Mouse (Mus musculus): Measurements from ENCODE around the gene Rasa3. TPM values are rescaled to one million over a fixed set of nuclear protein-coding genes. Genes with fewer than 3 reads are reported as not detected.
A peak's percentile ranks its signal among the peaks of the same experiment; 100 is the strongest.

Rasa3 gene
- polyA plus RNA-seq, 2 experiments: 10.1 to 15.8 TPM

- Histone ChIP-seq H3K9ac (replicated peaks) (no peak overlapping the region), H3K4me3 (ENCODE audit: insufficient read depth in 1 of 2, low read depth in 2 of 2, low read length in 2 of 2) (no peak overlapping the region), H3K4me1 (replicated peaks; ENCODE audit: control insufficient read depth in 2 of 2, insufficient read depth in 2 of 2, low read length in 1 of 2) (no peaks in the 10 kb centered on the region), H3K27ac (no peak overlapping the region), H3K27me3 (ENCODE audit: control insufficient read depth, insufficient read depth, low read length) (no peaks in the 10 kb centered on the region), H3K4me2 (ENCODE audit: low read depth) (no peak overlapping the region), H3K9me3 (ENCODE audit: control insufficient read depth, low read length) (no peaks in the 10 kb centered on the region), H3K36me3 (replicated peaks; ENCODE audit: control insufficient read depth, insufficient read depth, low read depth) (no peaks in the 10 kb centered on the region)
- DNase-seq (ENCODE audit: low read depth in 3 of 3, low spot score in 3 of 3) (no peak), ATAC-seq (ENCODE audit: insufficient read depth) (no peak)
- TF ChIP-seq EP300 (IDR thresholded peaks at IDR 0.05; ENCODE audit: low read depth): no peak
- TF ChIP-seq CTCF (IDR thresholded peaks at IDR 0.05; ENCODE audit: low read depth): no peak
- 53% methylated on average over 2 of the region's 2 CpGs for WGBS (ENCODE audit: insufficient replicate concordance)
Measured at GRCm38 (mm10) chr8:13557526-13557925, 119.9 kb downstream of the Rasa3 start.

DNA sequence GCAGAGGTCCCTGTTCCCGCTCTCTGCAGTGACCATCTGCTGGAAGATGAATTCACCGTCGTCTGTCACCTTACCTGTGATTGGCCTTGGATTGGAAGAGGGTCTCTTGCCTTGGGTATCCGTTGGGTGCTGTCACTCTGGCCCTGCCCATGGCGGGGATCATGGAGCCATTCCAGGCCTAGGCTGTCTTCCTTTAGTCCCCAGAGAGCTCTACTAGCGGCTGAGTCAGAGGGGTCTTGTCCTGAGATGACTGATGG, 125.9 kb downstream of the Rasa3 start:
- ATAC-seq (ENCODE audit: insufficient read depth) (no peak), DNase-seq (ENCODE audit: low read depth in 3 of 3, low spot score in 3 of 3) (no peak)
- H3K36me3 ChIP-seq (replicated peaks; ENCODE audit: control insufficient read depth, insufficient read depth, low read depth): no peaks in the 10 kb centered on the region
- no peak for TF ChIP-seq CTCF (IDR thresholded peaks at IDR 0.05; ENCODE audit: low read depth)
- no peak for TF ChIP-seq EP300 (IDR thresholded peaks at IDR 0.05; ENCODE audit: low read depth)
- no peaks in the 10 kb centered on the region for H3K27me3 ChIP-seq (ENCODE audit: control insufficient read depth, insufficient read depth, low read length)
- H3K4me3 ChIP-seq (ENCODE audit: insufficient read depth in 1 of 2, low read depth in 2 of 2, low read length in 2 of 2): no peak overlapping the region
- no peak overlapping the region for H3K4me2 ChIP-seq (ENCODE audit: low read depth)
- no peak overlapping the region for H3K27ac ChIP-seq
- H3K4me1 ChIP-seq (replicated peaks; ENCODE audit: control insufficient read depth in 2 of 2, insufficient read depth in 2 of 2, low read length in 1 of 2): 0 out of 4 replicates have a peak, but pooled peaks cover 0 to 3% of the 10 kb centered on the region in 2 experiments
- H3K9ac ChIP-seq (replicated peaks): no peak overlapping the region
- 69% methylated on average over 6 of the region's 6 CpGs for WGBS (ENCODE audit: insufficient replicate concordance)
- no peaks in the 10 kb centered on the region for H3K9me3 ChIP-seq (ENCODE audit: control insufficient read depth, low read length)

- ATAC-seq (ENCODE audit: insufficient read depth): peak; percentile 71
- TF ChIP-seq EP300 (IDR thresholded peaks at IDR 0.05; ENCODE audit: low read depth) (no peak), CTCF (IDR thresholded peaks at IDR 0.05; ENCODE audit: low read depth) (peak; percentile 85)
- 0 out of 4 replicates have a peak, but pooled peaks cover 0 to 3% of the 10 kb centered on the region in 2 experiments for H3K4me1 ChIP-seq (replicated peaks; ENCODE audit: control insufficient read depth in 2 of 2, insufficient read depth in 2 of 2, low read length in 1 of 2)
- no peak overlapping the region for H3K9ac ChIP-seq (replicated peaks)
- WGBS (ENCODE audit: insufficient replicate concordance): 44% methylated on average over 9 of the region's 9 CpGs
- H3K4me3 ChIP-seq (ENCODE audit: insufficient read depth in 1 of 2, low read depth in 2 of 2, low read length in 2 of 2): no peak overlapping the region
- no peak overlapping the region for H3K27ac ChIP-seq
- H3K9me3 ChIP-seq (ENCODE audit: control insufficient read depth, low read length): no peaks in the 10 kb centered on the region
- DNase-seq (ENCODE audit: low read depth in 3 of 3, low spot score in 3 of 3): peak; percentile 41 to 51 (median 46)
- H3K4me2 ChIP-seq (ENCODE audit: low read depth): no peak overlapping the region
- no peaks in the 10 kb centered on the region for H3K36me3 ChIP-seq (replicated peaks; ENCODE audit: control insufficient read depth, insufficient read depth, low read depth)
- no peaks in the 10 kb centered on the region for H3K27me3 ChIP-seq (ENCODE audit: control insufficient read depth, insufficient read depth, low read length)
Measured at GRCm38 (mm10) chr8:13550718-13551573, 126.5 kb downstream of the Rasa3 start.

- TF ChIP-seq EP300 (IDR thresholded peaks at IDR 0.05; ENCODE audit: low read depth) (no peak), CTCF (IDR thresholded peaks at IDR 0.05; ENCODE audit: low read depth) (no peak)
- H3K27me3 ChIP-seq (ENCODE audit: control insufficient read depth, insufficient read depth, low read length): no peaks in the 10 kb centered on the region
- no peak overlapping the region for H3K27ac ChIP-seq
- 46% methylated on average over 9 of the region's 9 CpGs for WGBS (ENCODE audit: insufficient replicate concordance)
- no peak overlapping the region for H3K4me3 ChIP-seq (ENCODE audit: insufficient read depth in 1 of 2, low read depth in 2 of 2, low read length in 2 of 2)
- DNase-seq (ENCODE audit: low read depth in 3 of 3, low spot score in 3 of 3) (no peak), ATAC-seq (ENCODE audit: insufficient read depth) (no peak)
- 0 out of 4 replicates have a peak, but pooled peaks cover 0 to 3% of the 10 kb centered on the region in 2 experiments for H3K4me1 ChIP-seq (replicated peaks; ENCODE audit: control insufficient read depth in 2 of 2, insufficient read depth in 2 of 2, low read length in 1 of 2)
- no peaks in the 10 kb centered on the region for H3K36me3 ChIP-seq (replicated peaks; ENCODE audit: control insufficient read depth, insufficient read depth, low read depth)
- no peak overlapping the region for H3K4me2 ChIP-seq (ENCODE audit: low read depth)
- H3K9ac ChIP-seq (replicated peaks): no peak overlapping the region
- H3K9me3 ChIP-seq (ENCODE audit: control insufficient read depth, low read length): no peaks in the 10 kb centered on the region
Measured at GRCm38 (mm10) chr8:13548831-13549230, 128.6 kb downstream of the Rasa3 start.

GRCm38 (mm10) chr8:13548235-13548634, 129.2 kb downstream of the Rasa3 start:
- Histone ChIP-seq H3K4me3 (ENCODE audit: insufficient read depth in 1 of 2, low read depth in 2 of 2, low read length in 2 of 2) (no peak overlapping the region), H3K36me3 (replicated peaks; ENCODE audit: control insufficient read depth, insufficient read depth, low read depth) (no peaks in the 10 kb centered on the region), H3K9ac (replicated peaks) (no peak overlapping the region), H3K9me3 (ENCODE audit: control insufficient read depth, low read length) (no peaks in the 10 kb centered on the region), H3K4me2 (ENCODE audit: low read depth) (no peak overlapping the region), H3K27me3 (ENCODE audit: control insufficient read depth, insufficient read depth, low read length) (no peaks in the 10 kb centered on the region), H3K27ac (no peak overlapping the region), H3K4me1 (replicated peaks; ENCODE audit: control insufficient read depth in 2 of 2, insufficient read depth in 2 of 2, low read length in 1 of 2) (0 out of 4 replicates have a peak, but pooled peaks cover 0 to 3% of the 10 kb centered on the region in 2 experiments)
- TF ChIP-seq EP300 (IDR thresholded peaks at IDR 0.05; ENCODE audit: low read depth) (no peak), CTCF (IDR thresholded peaks at IDR 0.05; ENCODE audit: low read depth) (peak; percentile 50)
- 25% methylated on average over 3 of the region's 4 CpGs for WGBS (ENCODE audit: insufficient replicate concordance)
- ATAC-seq (ENCODE audit: insufficient read depth) (no peak), DNase-seq (ENCODE audit: low read depth in 3 of 3, low spot score in 3 of 3) (no peak)

Measured in liver, embryonic 14.5 days (tissue).